Mouse (Mus musculus): ENCODE measurements at regions not wholly inside any gene's neighbourhood (a gene's known extent, or its start where the extent isn't known, plus 50 kb on each side); places are given as distances from the start of the nearest gene placed in this dataset.

DNA sequence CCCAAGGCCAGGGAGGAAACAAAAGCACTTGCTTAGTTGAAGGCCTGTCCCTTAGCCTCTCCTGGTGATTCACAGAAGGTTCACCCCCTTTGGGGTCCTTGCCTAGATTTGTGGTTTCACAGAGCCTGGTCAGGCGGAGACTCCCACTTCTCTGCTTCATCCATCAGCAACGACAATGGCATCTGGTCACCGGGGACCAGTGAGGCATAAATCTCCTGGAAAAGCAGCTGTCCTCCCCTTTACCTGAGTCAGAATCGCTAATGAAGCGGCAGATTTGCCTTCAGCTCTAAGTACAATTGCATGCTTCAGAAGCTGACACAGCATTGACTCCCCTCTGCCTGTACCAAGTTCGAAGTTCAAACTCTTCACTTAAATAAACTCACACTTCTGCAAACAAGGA is 353.7 kb upstream of the Atp11b start:
- DNase-seq = no peak

- no peak for DNase-seq
These were observed 351.2 kb upstream of the Atp11b start for GRCm38 (mm10) chr3:35402666-35403065.

GRCm38 (mm10) chr3:35403952-35404351 is 350.0 kb upstream of the Atp11b start:
- no peak for DNase-seq

DNA sequence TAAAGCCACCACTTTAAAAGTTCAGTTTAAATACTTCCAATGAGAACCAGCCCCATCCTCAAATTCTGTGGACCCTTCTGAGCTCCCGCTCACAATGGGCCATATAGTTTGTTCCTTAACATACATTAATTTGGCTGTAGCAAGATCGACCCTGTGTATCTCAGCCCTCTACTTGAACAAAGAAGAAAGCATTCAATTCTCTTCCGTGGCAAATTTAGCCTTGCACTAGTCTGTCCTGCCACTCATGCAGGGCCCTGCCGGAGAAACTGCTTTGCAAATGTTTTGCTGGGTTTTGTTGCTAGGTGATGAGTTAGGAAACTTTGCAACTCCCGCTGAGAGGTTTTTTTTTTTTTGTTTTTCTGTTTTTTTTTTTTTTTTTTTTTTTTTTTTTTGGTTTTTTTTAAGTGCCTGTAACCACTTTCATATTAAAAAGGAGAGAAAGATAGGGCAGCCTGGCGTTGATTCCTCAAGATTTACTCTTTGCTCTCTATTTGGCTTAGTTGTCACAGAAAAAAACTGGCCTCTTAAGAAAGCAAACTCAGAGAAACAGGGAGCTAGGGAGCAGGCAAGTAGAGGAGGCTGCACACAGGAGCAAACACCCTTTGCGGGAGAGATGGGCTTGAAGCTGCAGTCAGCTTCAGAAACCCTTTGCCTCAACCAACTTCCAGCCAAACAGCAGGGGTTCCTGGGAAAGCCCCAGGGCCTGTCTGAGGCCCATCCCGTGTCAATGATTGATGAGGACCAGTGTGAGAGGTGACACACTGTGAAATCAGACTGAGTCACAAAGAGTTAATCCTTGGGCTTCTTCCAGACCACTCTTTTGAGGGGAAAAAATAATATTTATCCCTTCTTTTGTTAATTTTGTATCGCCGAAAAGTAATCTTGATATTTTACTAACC is 349.2 kb upstream of the Atp11b start:
- no peak for DNase-seq

- peak; percentile 57 to 64 for DNase-seq
These were observed 348.3 kb upstream of the Atp11b start for GRCm38 (mm10) chr3:35405621-35406079.

GRCm38 (mm10) chr3:35437687-35438086 is 316.2 kb upstream of the Atp11b start:
- no peak for DNase-seq

DNA sequence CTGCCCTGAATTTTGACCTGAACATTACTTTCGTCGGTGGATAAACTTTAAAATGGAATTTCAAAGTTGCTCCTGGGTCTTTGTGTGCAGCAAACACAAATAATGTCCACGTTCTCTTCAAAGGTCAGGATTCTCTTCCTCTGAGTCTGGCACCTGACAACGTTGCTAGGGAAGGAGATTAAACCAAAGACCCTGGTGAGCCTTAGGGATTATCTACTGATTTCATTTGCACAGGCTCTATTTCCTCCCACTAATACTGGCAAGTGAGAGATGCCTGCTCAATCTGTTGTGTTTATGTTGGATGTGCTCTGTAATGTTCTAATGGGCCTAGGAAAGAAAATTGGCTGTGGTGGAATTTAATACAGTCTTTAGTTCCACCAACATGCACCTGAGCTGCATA is 291.0 kb upstream of the Atp11b start:
- no peak for DNase-seq

DNA sequence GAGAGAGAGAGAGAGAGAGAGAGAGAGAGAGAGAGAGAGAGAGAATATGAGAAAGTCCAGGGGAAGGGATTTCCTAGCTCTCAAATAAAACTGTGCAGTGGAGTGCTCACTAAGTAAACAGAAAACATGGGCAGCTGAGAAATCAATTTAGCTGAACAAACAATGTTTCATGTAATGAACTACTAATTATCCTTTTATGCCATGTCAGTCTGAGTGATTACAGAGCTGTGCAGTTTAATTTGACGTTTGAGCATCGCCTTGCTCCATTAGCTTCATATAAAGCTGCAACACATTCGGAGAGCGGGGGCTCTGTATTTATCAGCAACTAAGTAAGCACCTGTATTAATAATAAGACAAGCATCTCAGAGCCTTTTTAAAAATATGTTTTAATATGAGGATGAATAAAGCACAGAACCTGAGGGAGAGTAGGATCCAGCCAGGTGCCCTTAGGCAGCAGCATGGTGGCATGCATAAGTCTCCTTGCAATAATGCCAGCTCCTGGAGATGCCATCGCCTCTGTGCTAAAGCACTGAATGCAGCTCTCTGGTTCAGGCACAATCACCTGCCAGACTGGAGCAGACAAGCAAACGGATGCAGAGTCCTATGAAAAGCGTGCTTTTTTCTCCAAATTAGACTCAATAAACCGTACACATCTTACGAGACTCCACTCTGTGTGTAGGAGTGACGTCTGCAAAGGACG is 289.5 kb upstream of the Atp11b start:
- no peak for DNase-seq

DNA sequence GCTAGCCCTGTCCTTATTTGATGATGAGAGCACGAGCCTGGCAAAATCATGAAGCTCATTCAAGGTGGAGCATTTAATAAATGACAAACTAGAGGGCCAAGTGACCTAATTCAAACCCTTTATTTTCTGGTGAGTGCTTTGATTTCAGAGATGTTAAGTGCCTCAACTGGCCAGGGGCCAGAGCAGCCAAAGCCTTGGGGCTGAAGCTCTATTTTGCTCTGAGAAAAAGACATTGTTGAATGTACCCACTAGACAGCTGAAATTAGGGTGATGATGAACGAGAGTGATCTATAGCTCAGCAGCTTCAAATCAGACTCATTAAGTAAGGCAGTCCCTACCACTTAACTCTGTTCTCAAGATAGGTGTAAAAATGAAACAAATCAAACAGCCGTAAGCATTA is 287.9 kb upstream of the Atp11b start:
- no peak for DNase-seq

DNA sequence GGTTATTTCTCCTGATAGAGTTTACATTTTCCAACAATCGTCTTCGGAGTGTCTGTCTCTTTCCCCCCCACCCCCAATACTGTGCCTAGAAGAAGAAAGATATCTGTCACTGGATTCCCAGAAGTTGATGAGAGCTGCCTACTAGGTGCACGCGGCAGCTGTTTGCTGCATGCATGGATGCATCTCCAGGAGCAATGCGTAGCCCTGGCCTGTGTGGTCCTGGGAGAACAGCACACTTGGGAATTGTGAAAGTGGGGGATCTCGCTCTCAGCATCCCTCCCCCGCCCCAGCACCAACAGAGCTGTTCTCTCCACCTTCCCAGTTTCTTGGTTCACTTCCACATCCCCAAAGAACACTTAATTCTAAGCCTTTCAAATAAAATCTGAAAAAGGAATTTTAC is 280.6 kb upstream of the Atp11b start:
- DNase-seq = no peak

DNA sequence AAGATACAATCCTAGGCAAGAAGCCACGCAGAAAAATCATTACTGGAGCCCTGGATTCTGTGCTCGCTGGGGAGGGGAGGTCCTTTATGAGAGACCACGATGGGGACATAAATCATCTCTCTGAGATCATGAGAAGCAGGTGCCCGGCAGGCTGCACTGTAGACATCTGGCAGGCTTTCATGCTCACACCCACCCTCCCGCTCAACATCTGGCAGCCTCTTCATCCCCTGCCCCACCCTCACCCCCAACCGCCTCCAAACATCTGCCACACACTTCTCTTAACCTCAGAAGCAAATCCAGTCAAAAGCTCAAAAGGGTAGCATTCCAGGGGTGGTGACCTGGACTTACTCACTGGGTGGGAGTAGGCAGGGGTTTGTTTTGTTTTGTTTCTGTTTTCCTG is 279.5 kb upstream of the Atp11b start:
- no peak for DNase-seq

DNA sequence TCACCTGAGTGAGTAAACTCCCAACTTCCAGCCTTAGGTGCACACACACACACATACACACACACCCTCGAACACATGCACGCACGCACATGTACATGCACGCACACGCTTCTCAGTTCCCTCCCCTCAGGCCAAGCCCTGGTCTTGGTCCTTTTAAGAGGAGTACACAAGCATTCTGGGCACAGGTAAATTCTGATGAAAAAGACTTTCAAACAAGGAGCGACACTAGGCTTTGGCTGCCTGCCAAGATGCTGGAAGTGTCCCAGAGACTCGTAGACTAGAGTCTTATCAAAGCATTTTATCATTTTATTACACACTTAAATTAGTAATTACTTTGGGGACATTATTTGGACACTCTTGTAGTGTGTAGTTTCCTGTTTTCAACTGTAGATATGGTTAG is 278.6 kb upstream of the Atp11b start:
- no peak for DNase-seq

DNA sequence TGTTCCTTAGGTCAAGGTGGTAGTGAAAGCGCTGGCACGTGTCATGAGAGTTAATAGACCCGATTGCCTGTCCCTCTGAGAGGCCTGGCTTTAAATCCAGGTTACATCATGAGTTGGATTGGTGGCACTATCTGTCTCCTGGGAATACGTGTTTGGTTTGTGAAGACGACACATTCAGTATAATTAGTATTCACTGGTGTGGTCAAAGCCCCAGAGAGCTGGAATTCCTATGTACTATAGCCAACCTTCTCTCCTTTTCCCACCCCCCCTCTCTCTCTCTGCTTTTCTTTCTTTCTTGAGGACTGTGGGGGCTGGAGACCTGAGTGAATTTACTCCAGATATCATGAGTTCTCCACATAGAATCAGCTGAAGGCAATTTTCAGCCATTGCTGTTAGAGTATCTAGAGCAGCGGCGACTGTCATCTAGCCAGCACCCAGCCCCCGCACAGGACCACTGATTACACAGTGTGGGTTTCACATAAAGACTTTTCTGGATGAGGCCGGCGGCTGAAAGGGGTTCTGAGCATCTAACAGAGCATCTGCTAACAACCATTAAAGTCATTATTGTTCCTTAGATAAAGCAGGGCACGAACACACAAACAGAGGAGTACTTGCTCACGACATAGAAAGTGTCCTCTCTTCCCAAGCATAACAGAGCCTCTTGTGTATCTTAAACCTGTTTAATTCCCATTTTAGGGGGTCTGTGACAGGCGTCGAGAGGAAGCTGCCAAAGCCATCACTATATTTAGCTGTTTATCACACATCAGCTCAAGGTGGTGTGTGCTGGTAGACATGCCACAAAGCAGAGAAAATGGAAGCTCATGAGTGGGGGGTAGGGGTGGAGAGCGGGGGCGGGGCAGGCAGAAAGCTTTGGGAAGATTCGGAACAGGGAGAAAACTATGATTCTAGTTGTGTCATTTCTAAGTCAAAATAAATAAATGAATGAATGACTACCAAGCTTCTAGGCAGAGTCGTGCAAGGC is 272.9 kb upstream of the Atp11b start:
- no peak for DNase-seq

- no peak for DNase-seq
These were observed 272.1 kb upstream of the Atp11b start for GRCm38 (mm10) chr3:35481841-35482240.

- DNase-seq = peak in 1 of 2 experiments; percentile 51
These were observed 271.6 kb upstream of the Atp11b start for GRCm38 (mm10) chr3:35482296-35482695.

DNA sequence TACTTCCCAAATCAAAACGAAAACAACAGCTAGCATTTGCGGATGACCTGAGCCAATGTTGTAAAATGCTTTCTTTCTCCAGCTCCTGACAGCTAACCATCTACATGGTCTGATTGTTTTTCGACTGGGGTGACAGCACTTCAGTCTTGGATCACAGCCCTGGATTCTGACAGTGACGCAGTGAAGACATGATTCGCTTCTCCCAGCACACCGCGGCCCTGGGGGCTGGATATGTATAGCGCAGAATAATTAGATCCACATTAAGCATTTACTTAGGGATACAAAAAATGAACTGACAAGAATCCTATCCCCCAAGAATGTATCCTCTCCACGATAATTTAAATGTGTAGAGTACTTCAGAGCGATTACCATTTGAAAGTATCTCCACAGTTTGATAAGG is 271.1 kb upstream of the Atp11b start:
- no peak for DNase-seq

DNA sequence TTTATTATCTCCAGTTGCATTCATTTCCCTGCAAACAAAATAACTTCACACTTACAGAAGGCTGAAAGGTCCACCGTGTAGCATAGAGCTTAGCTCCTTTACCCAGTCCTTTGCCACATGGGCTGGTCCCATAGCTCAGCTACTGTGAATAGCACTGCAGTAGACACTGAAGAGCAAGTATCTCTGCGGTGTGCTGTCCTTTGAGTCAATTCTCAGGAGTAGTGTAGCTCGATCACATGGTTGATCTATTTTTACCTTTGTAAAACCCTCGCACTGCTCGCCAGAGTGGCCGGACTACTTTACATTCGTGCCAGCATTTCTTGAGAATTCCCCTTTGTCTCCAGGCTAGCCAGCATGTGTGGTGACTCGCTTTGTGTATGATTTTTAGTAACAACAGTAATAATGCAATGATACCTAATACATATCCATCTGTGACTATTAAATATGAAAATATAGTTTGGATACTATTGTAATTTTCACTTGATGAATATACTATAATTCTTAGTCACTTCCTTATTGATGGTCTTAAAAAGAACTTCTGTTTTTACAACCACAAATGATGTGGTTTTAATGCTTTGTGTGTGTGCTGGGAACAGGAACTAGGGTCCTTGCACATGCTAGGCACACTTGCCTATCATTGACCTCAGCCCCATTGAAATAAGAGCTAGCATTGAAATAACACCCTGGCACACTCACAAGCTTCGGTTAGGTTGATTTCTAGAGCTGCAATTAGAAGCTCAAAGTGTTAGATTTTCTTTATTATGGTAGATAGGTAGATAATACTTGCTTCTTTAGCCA is 257.7 kb upstream of the Atp11b start:
- DNase-seq = no peak

DNA sequence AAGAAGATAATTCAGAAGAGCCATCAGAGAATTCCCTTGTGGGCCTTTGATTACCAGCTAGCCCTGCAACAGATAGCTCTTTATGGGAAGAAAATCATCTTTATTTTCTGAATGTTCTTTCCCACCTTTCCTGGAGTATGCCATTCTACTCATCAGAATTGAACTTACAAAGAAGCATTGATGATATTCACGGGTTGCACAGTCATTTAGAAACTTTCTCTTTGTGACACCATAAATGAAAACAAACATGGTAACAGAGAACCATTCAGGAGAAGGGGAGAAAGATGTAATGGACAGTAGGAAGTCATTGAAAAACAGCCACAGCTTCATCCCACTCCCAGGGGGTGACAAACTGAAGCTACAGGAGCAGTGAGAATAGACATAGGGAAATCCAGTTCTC is 243.6 kb upstream of the Atp11b start:
- no peak for DNase-seq

DNA sequence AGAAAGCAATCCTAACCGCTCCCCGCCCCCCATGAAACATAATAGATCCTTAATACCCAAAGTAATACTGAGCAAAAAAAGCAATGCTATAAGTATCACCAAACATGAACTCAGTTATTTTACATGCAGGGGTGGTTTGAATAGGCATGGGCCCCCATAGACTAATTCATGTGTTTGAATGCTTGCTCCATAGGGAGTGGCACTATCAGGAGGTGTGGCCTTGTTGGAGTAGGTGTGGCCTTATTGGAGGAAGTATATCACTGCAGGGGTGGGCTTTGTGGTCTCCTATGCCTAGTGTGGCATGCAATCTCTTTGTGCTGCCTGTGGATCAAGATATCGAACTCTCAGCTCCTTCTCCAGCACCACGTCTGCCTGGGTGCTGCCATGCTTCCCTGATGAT is 237.4 kb upstream of the Atp11b start:
- DNase-seq = no peak

DNA sequence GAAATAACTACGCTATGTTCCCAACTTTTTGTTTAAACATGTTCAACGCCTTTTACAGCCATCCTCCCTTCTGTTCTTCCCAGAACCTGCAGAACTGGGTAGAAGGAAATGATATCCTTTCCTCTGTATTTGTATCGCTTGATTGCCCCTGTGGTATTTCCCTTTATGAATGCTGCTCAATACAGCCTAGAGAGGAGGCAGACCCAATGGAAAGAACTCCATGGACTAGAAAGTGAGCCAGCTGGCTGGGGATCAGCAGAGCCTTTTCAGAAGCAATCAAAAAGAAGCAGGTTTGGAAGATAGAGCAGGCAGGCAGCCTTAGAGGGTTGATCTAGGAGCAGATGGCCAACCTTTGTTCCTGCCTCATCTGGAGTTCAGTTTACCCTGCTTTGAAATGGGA is 233.8 kb upstream of the Atp11b start:
- DNase-seq = no peak

GRCm38 (mm10) chr3:35547696-35548095 is 206.2 kb upstream of the Atp11b start:
- DNase-seq = no peak

- no peak for DNase-seq
These were observed 202.1 kb upstream of the Atp11b start for GRCm38 (mm10) chr3:35551791-35552190.
